Mouse (Mus musculus) ES-Bruce4 (cell line): Measurements from ENCODE around the gene Nxpe4.
"Not testable (repeated sequence)": the region's sequence is repeated elsewhere in the genome, so short reads cannot be mapped to it uniquely, and the experiment has no call there.

Experiments
- CTCF ChIP-seq: IDR thresholded peaks from one replicate; pipeline ENCODE4 v1.8.1; 2011; ENCODE audit warnings: low read depth, low read length
- POLR2A ChIP-seq: IDR thresholded peaks from one replicate; pipeline ENCODE4 v1.8.1; 2011; ENCODE audit warnings: low read length; ENCODE audit not compliant: insufficient read depth

DNA sequence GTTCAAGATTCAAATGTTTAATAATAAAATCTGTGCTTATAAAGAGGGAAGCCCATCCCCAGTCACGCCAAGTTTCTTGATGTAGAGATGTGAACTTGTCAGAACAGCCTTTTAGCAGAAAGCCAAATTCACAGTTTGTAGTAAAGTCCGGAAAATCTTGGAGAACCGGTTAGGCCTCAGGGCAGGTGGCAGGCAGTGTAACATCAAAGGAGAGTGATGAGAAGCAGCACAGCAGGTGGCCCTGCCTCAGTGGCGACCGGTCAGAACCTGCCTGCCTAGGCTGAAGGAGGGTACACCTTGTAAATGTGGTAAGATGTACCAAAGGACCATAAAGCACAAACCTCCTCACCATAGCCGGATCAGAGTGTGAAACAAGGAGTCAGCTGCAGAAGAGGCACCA is 4.7 kb downstream of the Nxpe4 start:
- TF ChIP-seq CTCF, POLR2A: not testable (repeated sequence)
